Mouse (Mus musculus): ENCODE results near the gene Acsbg1. TPM values are rescaled to one million over a fixed set of nuclear protein-coding genes. Genes with fewer than 3 reads are reported as not detected.
"Not testable (repeated sequence)": the region's sequence is repeated elsewhere in the genome, so short reads cannot be mapped to it uniquely, and the experiment has no call there.

The Acsbg1 gene
- polyA plus RNA-seq, 1 experiment from 2014 or later, result 11.4 TPM

DNA sequence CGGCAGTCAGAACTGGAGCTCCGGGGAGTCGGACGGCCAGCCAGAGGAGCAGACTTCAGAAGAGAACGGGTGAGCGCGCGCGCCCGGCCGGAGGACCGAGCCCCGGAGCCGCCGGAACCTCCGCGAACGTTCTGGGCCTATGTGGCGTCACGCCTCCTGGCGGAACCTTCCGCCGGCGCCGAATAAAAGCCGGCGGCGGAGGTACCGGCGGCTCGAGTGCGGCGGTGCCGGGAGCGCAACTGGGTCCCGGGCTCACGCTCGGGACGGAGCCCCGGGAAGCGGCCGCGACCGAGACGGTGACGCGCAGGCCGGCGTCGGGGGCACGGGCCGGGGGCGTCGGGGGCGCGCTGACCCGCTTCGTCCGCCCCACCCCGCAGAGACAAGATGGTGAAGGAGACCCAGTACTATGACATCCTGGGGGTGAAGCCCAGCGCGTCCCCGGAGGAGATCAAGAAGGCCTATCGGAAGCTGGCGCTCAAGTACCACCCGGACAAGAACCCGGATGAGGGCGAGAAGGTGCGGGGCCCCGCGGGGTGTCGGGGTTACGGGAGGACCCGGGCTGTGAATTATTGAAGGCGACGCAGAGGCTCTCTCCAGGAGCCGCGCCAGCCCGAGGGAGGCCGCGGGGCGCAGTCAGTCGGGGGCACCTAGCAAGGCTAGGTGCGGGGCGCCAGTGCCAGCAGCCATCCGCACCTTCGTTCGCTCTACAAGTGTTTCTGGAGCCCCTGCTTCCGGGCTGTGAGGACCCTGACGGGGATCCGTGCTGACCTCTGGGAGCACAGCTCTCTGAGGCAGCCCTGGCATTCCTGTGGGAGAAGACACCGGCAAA lies 37.9 kb upstream of the Acsbg1 start:
- ATAC-seq (ENCODE audit: insufficient read depth, low FRiP score), result peak; percentile 65
- H3K9ac ChIP-seq (ENCODE audit: low read length), result peak overlapping the region; percentile 81
- no peaks in the 10 kb centered on the region for H3K9me3 ChIP-seq (replicated peaks; ENCODE audit: control insufficient read depth, low read length)
- H3K4me3 ChIP-seq (replicated peaks; ENCODE audit: low read length), result peak overlapping the region; percentile 71
- H3K27ac ChIP-seq (ENCODE audit: low read length), result no peak overlapping the region
- peak overlapping the region; percentile 93 for H3K4me2 ChIP-seq (ENCODE audit: low read depth, low read length)
- H3K36me3 ChIP-seq (ENCODE audit: control insufficient read depth, insufficient read depth, low read length), result no peaks in the 10 kb centered on the region
- no peaks in the 10 kb centered on the region for H3K27me3 ChIP-seq (ENCODE audit: control insufficient read depth, insufficient read depth, low read length)
- 0 out of 2 replicates have a peak, but pooled peaks cover 4% of the 10 kb centered on the region for H3K4me1 ChIP-seq (ENCODE audit: control insufficient read depth, insufficient read depth, low read length)
- WGBS, result under 1% methylated on average over 91 of the region's 92 CpGs

GRCm38 (mm10) chr9:54699087-54699344 lies 37.3 kb upstream of the Acsbg1 start:
- Histone ChIP-seq H3K4me2 (ENCODE audit: low read depth, low read length) (peak overlapping the region; percentile 93), H3K4me1 (ENCODE audit: control insufficient read depth, insufficient read depth, low read length) (0 out of 2 replicates have a peak, but pooled peaks cover 4% of the 10 kb centered on the region), H3K36me3 (ENCODE audit: control insufficient read depth, insufficient read depth, low read length) (no peaks in the 10 kb centered on the region), H3K4me3 (replicated peaks; ENCODE audit: low read length) (peak overlapping the region; percentile 71), H3K27ac (ENCODE audit: low read length) (no peak overlapping the region), H3K27me3 (ENCODE audit: control insufficient read depth, insufficient read depth, low read length) (no peaks in the 10 kb centered on the region), H3K9me3 (replicated peaks; ENCODE audit: control insufficient read depth, low read length) (no peaks in the 10 kb centered on the region), H3K9ac (ENCODE audit: low read length) (peak overlapping the region; percentile 81)
- WGBS, result 8% methylated on average over 27 of the region's 27 CpGs
- ATAC-seq (ENCODE audit: insufficient read depth, low FRiP score), result peak; percentile 30; the same call in 1 of the 2 replicates

DNA sequence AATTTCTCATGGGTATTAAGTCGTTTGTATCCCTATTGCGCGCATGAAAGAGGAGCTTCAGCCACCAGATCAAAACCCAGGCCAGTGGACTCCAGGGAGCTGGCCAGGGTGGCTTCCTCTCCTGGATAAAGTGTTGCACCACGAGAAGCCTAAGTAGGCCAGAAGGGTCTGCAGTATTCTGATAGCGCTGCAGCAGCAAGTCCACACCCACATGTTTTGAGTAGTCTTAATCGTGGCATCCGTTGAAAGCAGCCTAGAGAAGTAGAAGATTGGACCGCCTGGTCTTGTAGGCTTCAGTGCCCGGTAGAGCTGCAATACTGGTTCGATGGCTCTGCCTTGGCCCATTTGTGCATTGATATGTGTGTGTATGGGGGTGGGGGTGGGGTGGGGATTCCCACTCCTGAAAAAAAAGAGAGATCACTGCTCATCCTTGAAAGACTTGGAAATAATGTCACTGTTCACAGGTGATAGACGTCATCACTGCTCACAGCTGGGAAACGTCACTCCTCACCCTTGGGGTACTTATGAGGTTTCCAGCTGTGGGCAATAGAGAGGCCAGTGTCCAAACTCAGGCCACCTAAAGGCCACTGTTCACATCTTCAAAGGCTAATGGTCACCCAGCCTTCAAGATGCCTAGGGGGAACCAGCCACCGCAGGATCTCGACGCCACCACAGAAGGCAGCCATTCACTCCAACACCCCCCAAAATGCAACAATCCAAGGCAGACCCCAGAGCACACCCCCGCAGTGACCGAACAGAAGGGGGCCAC lies 36.8 kb upstream of the Acsbg1 start, which contains the start of gene Dnaja4:
Gene Dnaja4, plus strand, starts transcription at position 556 of the 769 bp plus-strand sequence.
- Histone ChIP-seq H3K4me1 (ENCODE audit: control insufficient read depth, insufficient read depth, low read length) (0 out of 2 replicates have a peak, but pooled peaks cover 4% of the 10 kb centered on the region), H3K9ac (ENCODE audit: low read length) (peak within 1 kb of the TSS; percentile 81), H3K9me3 (replicated peaks; ENCODE audit: control insufficient read depth, low read length) (no peaks in the 10 kb centered on the region), H3K27me3 (ENCODE audit: control insufficient read depth, insufficient read depth, low read length) (no peaks in the 10 kb centered on the region), H3K36me3 (ENCODE audit: control insufficient read depth, insufficient read depth, low read length) (no peaks in the 10 kb centered on the region), H3K4me2 (ENCODE audit: low read depth, low read length) (peak within 1 kb of the TSS; percentile 93), H3K27ac (ENCODE audit: low read length) (no peak within 1 kb of the TSS), H3K4me3 (replicated peaks; ENCODE audit: low read length) (peak within 1 kb of the TSS; percentile 71)
- ATAC-seq (ENCODE audit: insufficient read depth, low FRiP score), result peak; percentile 23
- WGBS, result 62% methylated on average over 17 of the region's 17 CpGs

DNA sequence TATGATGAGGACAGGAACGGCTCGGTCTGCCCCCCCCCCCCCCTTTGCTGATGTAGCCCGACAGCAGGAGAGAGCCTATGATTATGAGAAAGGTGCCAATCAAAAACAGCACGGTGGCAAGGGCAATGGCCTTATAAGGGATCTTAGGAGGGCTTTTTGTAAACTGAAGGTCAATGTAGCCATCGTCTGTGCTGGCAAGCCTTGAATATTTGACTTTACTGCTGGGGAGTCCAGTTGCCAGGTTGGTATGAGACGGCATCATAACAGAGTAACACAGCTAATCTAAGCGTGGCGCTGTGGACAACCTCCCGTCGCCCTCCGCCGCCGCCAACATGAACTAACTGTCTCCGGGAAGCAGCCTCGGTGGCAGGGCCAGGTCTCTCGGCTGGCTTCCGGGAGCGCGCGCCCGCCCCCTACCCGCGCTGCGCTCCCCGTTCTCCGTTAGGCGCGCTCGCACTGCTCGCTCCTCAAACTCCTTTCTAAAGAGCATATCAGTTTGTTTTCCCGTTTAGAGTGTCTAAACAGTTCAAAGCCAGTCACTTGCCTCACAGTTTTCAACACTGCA lies 29.7 kb upstream of the Acsbg1 start:
- peak; percentile 47; the same call in 1 of the 2 replicates for ATAC-seq (ENCODE audit: insufficient read depth, low FRiP score)
- 5% methylated on average over 31 of the region's 31 CpGs for whole genome bisulfite sequencing
- H3K27me3 ChIP-seq (ENCODE audit: control insufficient read depth, insufficient read depth, low read length); H3K27ac ChIP-seq (ENCODE audit: low read length); H3K36me3 ChIP-seq (ENCODE audit: control insufficient read depth, insufficient read depth, low read length); H3K4me1 ChIP-seq (ENCODE audit: control insufficient read depth, insufficient read depth, low read length); H3K9me3 ChIP-seq (replicated peaks; ENCODE audit: control insufficient read depth, low read length): not testable (repeated sequence)
- H3K9ac ChIP-seq (ENCODE audit: low read length), result peak overlapping the region; percentile 56
- peak overlapping the region; percentile 36 for H3K4me3 ChIP-seq (replicated peaks; ENCODE audit: low read length)
- H3K4me2 ChIP-seq (ENCODE audit: low read depth, low read length), result peak overlapping the region; percentile 66

- not testable (repeated sequence) for H3K9ac ChIP-seq (ENCODE audit: low read length); H3K36me3 ChIP-seq (ENCODE audit: control insufficient read depth, insufficient read depth, low read length); H3K4me1 ChIP-seq (ENCODE audit: control insufficient read depth, insufficient read depth, low read length); H3K27me3 ChIP-seq (ENCODE audit: control insufficient read depth, insufficient read depth, low read length); H3K27ac ChIP-seq (ENCODE audit: low read length); H3K9me3 ChIP-seq (replicated peaks; ENCODE audit: control insufficient read depth, low read length); ATAC-seq (ENCODE audit: insufficient read depth, low FRiP score); H3K4me3 ChIP-seq (replicated peaks; ENCODE audit: low read length); H3K4me2 ChIP-seq (ENCODE audit: low read depth, low read length)
- WGBS, result 80% methylated on average over 2 of the region's 2 CpGs
Observed at GRCm38 (mm10) chr9:54690697-54691096, 29.0 kb upstream of the Acsbg1 start.

- 67% methylated on average over 8 of the region's 8 CpGs for WGBS
- Histone ChIP-seq H3K27ac (ENCODE audit: low read length) (no peak overlapping the region), H3K9me3 (replicated peaks; ENCODE audit: control insufficient read depth, low read length) (no peaks in the 10 kb centered on the region), H3K4me2 (ENCODE audit: low read depth, low read length) (no peak overlapping the region), H3K9ac (ENCODE audit: low read length) (no peak overlapping the region), H3K36me3 (ENCODE audit: control insufficient read depth, insufficient read depth, low read length) (no peaks in the 10 kb centered on the region), H3K27me3 (ENCODE audit: control insufficient read depth, insufficient read depth, low read length) (no peaks in the 10 kb centered on the region), H3K4me1 (ENCODE audit: control insufficient read depth, insufficient read depth, low read length) (0 out of 2 replicates have a peak, but pooled peaks cover 4% of the 10 kb centered on the region), H3K4me3 (replicated peaks; ENCODE audit: low read length) (no peak overlapping the region)
- ATAC-seq (ENCODE audit: insufficient read depth, low FRiP score), result no peak
Observed at GRCm38 (mm10) chr9:54689446-54689845, 27.8 kb upstream of the Acsbg1 start.

GRCm38 (mm10) chr9:54687246-54688236 lies 25.9 kb upstream of the Acsbg1 start:
- H3K9me3 ChIP-seq (replicated peaks; ENCODE audit: control insufficient read depth, low read length), result no peaks in the 10 kb centered on the region
- H3K27ac ChIP-seq (ENCODE audit: low read length), result no peak overlapping the region
- H3K4me2 ChIP-seq (ENCODE audit: low read depth, low read length), result no peak overlapping the region
- no peak overlapping the region for H3K9ac ChIP-seq (ENCODE audit: low read length)
- no peaks in the 10 kb centered on the region for H3K36me3 ChIP-seq (ENCODE audit: control insufficient read depth, insufficient read depth, low read length)
- no peak for ATAC-seq (ENCODE audit: insufficient read depth, low FRiP score)
- H3K4me1 ChIP-seq (ENCODE audit: control insufficient read depth, insufficient read depth, low read length), result 0 out of 2 replicates have a peak, but pooled peaks cover 4% of the 10 kb centered on the region
- 58% methylated on average over 14 of the region's 14 CpGs for WGBS
- H3K27me3 ChIP-seq (ENCODE audit: control insufficient read depth, insufficient read depth, low read length), result no peaks in the 10 kb centered on the region
- no peak overlapping the region for H3K4me3 ChIP-seq (replicated peaks; ENCODE audit: low read length)

DNA sequence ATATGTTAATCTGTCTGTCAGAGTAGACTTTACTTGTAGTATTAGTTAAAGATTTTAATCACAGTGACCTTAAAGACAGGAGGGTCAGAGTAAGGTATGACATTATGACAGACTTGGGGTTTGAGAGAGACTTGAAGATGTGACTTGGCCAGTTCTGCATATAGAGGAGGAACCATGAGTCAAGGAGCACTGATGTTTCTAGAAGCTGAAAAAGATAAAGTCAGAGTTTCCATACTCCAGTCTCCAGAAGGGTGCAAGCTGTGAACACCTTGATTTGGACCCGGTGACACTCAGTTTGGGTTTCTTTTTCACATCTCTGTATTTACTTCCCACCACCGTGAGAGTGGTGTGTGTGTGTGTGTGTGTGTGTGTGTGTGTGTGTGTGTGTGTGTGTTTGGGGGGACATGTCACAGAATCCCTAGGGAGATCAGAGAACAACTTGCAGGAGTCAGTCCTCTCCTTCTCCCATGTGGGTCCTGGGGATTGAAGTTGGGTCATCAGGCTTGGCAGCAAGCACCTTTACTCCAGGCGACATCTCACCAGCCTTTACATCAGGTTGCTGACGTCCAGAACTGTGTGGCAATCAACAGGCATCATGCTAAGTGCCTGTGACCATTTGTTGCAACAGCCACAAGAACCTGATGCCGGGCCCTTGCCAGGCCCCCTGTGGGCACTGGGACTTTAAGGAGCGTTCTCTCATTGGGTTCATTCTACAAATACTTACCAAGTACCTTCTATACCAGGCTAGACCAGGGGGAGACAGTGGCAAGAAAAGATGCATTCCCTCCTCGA lies 22.3 kb upstream of the Acsbg1 start:
- H3K36me3 ChIP-seq (ENCODE audit: control insufficient read depth, insufficient read depth, low read length), result no peaks in the 10 kb centered on the region
- H3K9me3 ChIP-seq (replicated peaks; ENCODE audit: control insufficient read depth, low read length), result no peaks in the 10 kb centered on the region
- no peak overlapping the region for H3K4me3 ChIP-seq (replicated peaks; ENCODE audit: low read length)
- H3K4me2 ChIP-seq (ENCODE audit: low read depth, low read length), result no peak overlapping the region
- no peak overlapping the region for H3K27ac ChIP-seq (ENCODE audit: low read length)
- H3K27me3 ChIP-seq (ENCODE audit: control insufficient read depth, insufficient read depth, low read length), result no peaks in the 10 kb centered on the region
- ATAC-seq (ENCODE audit: insufficient read depth, low FRiP score), result no peak
- no peak overlapping the region for H3K9ac ChIP-seq (ENCODE audit: low read length)
- H3K4me1 ChIP-seq (ENCODE audit: control insufficient read depth, insufficient read depth, low read length), result no peaks in the 10 kb centered on the region
- 68% methylated on average over 7 of the region's 7 CpGs for WGBS

Measured in stomach, embryonic 16.5 days (tissue).